Comparison of ENCODE assay signal across 11 mouse cellular contexts in genomic region chr4:111510129-111510528, GRCm38 (mm10).
DNase-seq lines count a peak whose midpoint lies in the region; ATAC-seq and TF ChIP-seq lines count a peak whose summit lies in the region.
"Had no signal": no experiment of that assay in that cellular context is flagged by ENCODE, and none has a peak within 500 bp of the region (broad histone marks: within the 10 kb centered on the region; RNA-seq: fewer than 3 reads in every experiment).

No protein-coding gene starts in this region.

- no peak overlapping the region for H3K4me2 ChIP-seq in kidney, embryonic 15.5 days
- H3K4me2 ChIP-seq: embryonic facial prominence, embryonic 13.5 days had no signal

- no peak for TF ChIP-seq POLR2A in lung, adult 2 months (IDR thresholded peaks at IDR 0.05; ENCODE audit: borderline replicate concordance, extremely low read depth, low read depth, low read length)

- peak; percentile 13 to 16 for DNase-seq in cerebellum, postnatal 14 days
- no peak for DNase-seq in cerebellum, postnatal 4 days (ENCODE audit: low spot score in 2 of 2)
- DNase-seq in lung, adult 2 months = no peak
- DNase-seq in lung, postnatal 10 days = no peak
- peak; percentile 34 for DNase-seq in retina, embryonic 14.5 days (ENCODE audit: low spot score)
- DNase-seq in gastrocnemius, postnatal 36 days = no peak
- no peak for DNase-seq in heart, adult 18-20 months
- DNase-seq: gastrocnemius, postnatal 25 days had no signal

- H3K27me3 ChIP-seq in kidney, embryonic 15.5 days = no peaks in the 10 kb centered on the region
- H3K27me3 ChIP-seq: embryonic facial prominence, embryonic 13.5 days had no signal

- intact Hi-C loops in gastrocnemius, postnatal 36 days (cut with DNase I) = no loop called here

- H3K4me1 ChIP-seq in lung, adult 2 months (ENCODE audit: control insufficient read depth, insufficient read depth, low read length) = no peaks in the 10 kb centered on the region
- peaks cover 8% of the 10 kb centered on the region; the same call in 1 of the 2 replicates for H3K4me1 ChIP-seq in kidney, embryonic 15.5 days

- H3K9ac ChIP-seq in kidney, embryonic 15.5 days = no peak overlapping the region
- H3K9ac ChIP-seq: embryonic facial prominence, embryonic 13.5 days had no signal

- no peak overlapping the region for H3K4me3 ChIP-seq in lung, adult 2 months (replicated peaks; ENCODE audit: extremely low read depth, low read depth, low read length)
- no peak overlapping the region for H3K4me3 ChIP-seq in kidney, embryonic 15.5 days (replicated peaks)
- H3K4me3 ChIP-seq: embryonic facial prominence, embryonic 13.5 days had no signal

- H3K9me3 ChIP-seq in kidney, embryonic 15.5 days (replicated peaks) = no peaks in the 10 kb centered on the region
- H3K9me3 ChIP-seq: embryonic facial prominence, embryonic 13.5 days had no signal

- WGBS in lung, adult 2 months = 15% methylated on average over 2 of the region's 2 CpGs
- 5% methylated on average over 2 of the region's 2 CpGs for WGBS in kidney, embryonic 15.5 days

- H3K36me3 ChIP-seq in kidney, embryonic 15.5 days = no peaks in the 10 kb centered on the region
- H3K36me3 ChIP-seq: embryonic facial prominence, embryonic 13.5 days had no signal

- no peak overlapping the region for H3K27ac ChIP-seq in kidney, embryonic 15.5 days
- H3K27ac ChIP-seq: embryonic facial prominence, embryonic 13.5 days; macrophage had no signal

- 0 out of 2 replicates have a peak, but pooled peaks have one; percentile 13 for ATAC-seq in kidney, embryonic 15.5 days (replicated peaks; ENCODE audit: low FRiP score)

- TF ChIP-seq CTCF in lung, adult 2 months (IDR thresholded peaks at IDR 0.05; ENCODE audit: insufficient read depth, low read length) = 0 out of 2 replicates have a peak, but pooled peaks have one; percentile 8

Comparison
In these comparisons a context has a peak if more than half of its experiments do, and no peak if none do; other contexts are left out.
1. DNase-seq: peak in cerebellum, postnatal 14 days (2 of 2) and retina, embryonic 14.5 days (single experiment); none in cerebellum, postnatal 4 days (0 of 2), lung, adult 2 months (single experiment), lung, postnatal 10 days (single experiment), gastrocnemius, postnatal 36 days (0 of 2) and heart, adult 18-20 months (0 of 2).